Mouse (Mus musculus) ES-Bruce4 (cell line): ENCODE measurements around the gene Rpl31. TPM values are rescaled to one million over a fixed set of nuclear protein-coding genes. Genes with fewer than 3 reads are reported as not detected.

ENCODE experiments used
- H3K27ac ChIP-seq: 2 replicates; pipeline ENCODE4 v1.5.1; 2012; ENCODE audit warnings: low read length, inconsistent platforms; ENCODE audit not compliant: insufficient read depth
- H3K27me3 ChIP-seq: 2 replicates; pipeline ENCODE4 v1.6.1; 2012; ENCODE audit warnings: mild to moderate bottlenecking, low read length, inconsistent platforms; ENCODE audit not compliant: control insufficient read depth, poor library complexity, insufficient read depth, severe bottlenecking
- H3K36me3 ChIP-seq: 2 replicates; pipeline ENCODE4 v1.6.1; 2012; ENCODE audit warnings: inconsistent platforms, mild to moderate bottlenecking, low read length, moderate library complexity; ENCODE audit not compliant: control insufficient read depth, poor library complexity, insufficient read depth, severe bottlenecking
- H3K4me1 ChIP-seq: one replicate; pipeline ENCODE4 v1.8.1; 2011; ENCODE audit warnings: low read length; ENCODE audit not compliant: control insufficient read depth, insufficient read depth
- H3K4me3 ChIP-seq: 2 replicates; pipeline ENCODE4 v1.5.1; 2011; ENCODE audit warnings: low read depth, mild to moderate bottlenecking, low read length
- H3K9ac ChIP-seq: 2 replicates; pipeline ENCODE4 v1.6.1; 2012; ENCODE audit warnings: low read depth, mild to moderate bottlenecking, inconsistent platforms; ENCODE audit not compliant: poor library complexity, severe bottlenecking
- H3K9me3 ChIP-seq: replicated peaks from 2 replicates; pipeline ENCODE4 v1.6.1; 2012; ENCODE audit warnings: mild to moderate bottlenecking, low read length, inconsistent platforms; ENCODE audit not compliant: control insufficient read depth, poor library complexity, insufficient read depth, severe bottlenecking
- CTCF ChIP-seq: IDR thresholded peaks from one replicate; pipeline ENCODE4 v1.8.1; 2011; ENCODE audit warnings: low read depth, low read length
- EP300 ChIP-seq: IDR thresholded peaks from 2 replicates; pipeline ENCODE4 v1.6.1; 2011; ENCODE audit warnings: low read depth, low read length; ENCODE audit not compliant: insufficient read depth
- POLR2A ChIP-seq: IDR thresholded peaks from one replicate; pipeline ENCODE4 v1.8.1; 2011; ENCODE audit warnings: low read length; ENCODE audit not compliant: insufficient read depth
- polyA plus RNA-seq: library from polyadenylated mRNA; stranded (reverse); fragments of >200 nt; gene quantifications from 2 replicates; pipeline ENCODE4 v1.2.4, GENCODE M21; 2011; ENCODE audit warnings: low read depth; ENCODE audit not compliant: missing spikeins, insufficient read depth, insufficient read length

Rpl31 gene
- polyA plus RNA-seq, 1 experiment: 2,624 TPM

- Histone ChIP-seq H3K9ac (no peak overlapping the region), H3K27me3 (no peaks in the 10 kb centered on the region), H3K36me3 (peaks cover 13% of the 10 kb centered on the region), H3K27ac (no peak overlapping the region), H3K9me3 (no peaks in the 10 kb centered on the region), H3K4me3 (no peak overlapping the region), H3K4me1 (no peaks in the 10 kb centered on the region)
- TF ChIP-seq POLR2A: no peak
Measured at GRCm38 (mm10) chr1:39378540-39378939, 10.9 kb downstream of the Rpl31 start.

GRCm38 (mm10) chr1:39379021-39379420, 11.4 kb downstream of the Rpl31 start:
- Histone ChIP-seq H3K4me1 (no peaks in the 10 kb centered on the region), H3K9me3 (no peaks in the 10 kb centered on the region), H3K27me3 (no peaks in the 10 kb centered on the region), H3K9ac (no peak overlapping the region), H3K4me3 (no peak overlapping the region), H3K27ac (no peak overlapping the region), H3K36me3 (peaks cover 9% of the 10 kb centered on the region)
- TF ChIP-seq CTCF: no peak
- TF ChIP-seq EP300: no peak
- no peak for TF ChIP-seq POLR2A

GRCm38 (mm10) chr1:39381017-39381416, 13.4 kb downstream of the Rpl31 start:
- Histone ChIP-seq H3K27me3 (no peaks in the 10 kb centered on the region), H3K4me1 (no peaks in the 10 kb centered on the region), H3K9ac (no peak overlapping the region), H3K36me3 (peaks cover 3% of the 10 kb centered on the region; the same call in 1 of the 2 replicates), H3K4me3 (no peak overlapping the region), H3K27ac (no peak overlapping the region), H3K9me3 (no peaks in the 10 kb centered on the region)
- TF ChIP-seq CTCF: no peak
- TF ChIP-seq EP300: no peak
- no peak for TF ChIP-seq POLR2A

- Histone ChIP-seq H3K4me3 (no peak overlapping the region), H3K27me3 (no peaks in the 10 kb centered on the region), H3K4me1 (no peaks in the 10 kb centered on the region), H3K9ac (no peak overlapping the region), H3K27ac (no peak overlapping the region), H3K36me3 (no peaks in the 10 kb centered on the region), H3K9me3 (no peaks in the 10 kb centered on the region)
- no peak for TF ChIP-seq POLR2A
- TF ChIP-seq EP300: no peak
- TF ChIP-seq CTCF: no peak
Measured at GRCm38 (mm10) chr1:39384914-39385313, 17.3 kb downstream of the Rpl31 start.

- Histone ChIP-seq H3K9ac (no peak overlapping the region), H3K36me3 (no peaks in the 10 kb centered on the region), H3K27me3 (no peaks in the 10 kb centered on the region), H3K27ac (no peak overlapping the region), H3K4me3 (no peak overlapping the region), H3K4me1 (no peaks in the 10 kb centered on the region), H3K9me3 (no peaks in the 10 kb centered on the region)
- TF ChIP-seq POLR2A (no peak), CTCF (no peak), EP300 (no peak)
Measured at GRCm38 (mm10) chr1:39386456-39386855, 18.8 kb downstream of the Rpl31 start.

GRCm38 (mm10) chr1:39387497-39387896, 19.9 kb downstream of the Rpl31 start:
- no peaks in the 10 kb centered on the region for H3K36me3 ChIP-seq
- H3K4me1 ChIP-seq: no peaks in the 10 kb centered on the region
- no peaks in the 10 kb centered on the region for H3K9me3 ChIP-seq
- TF ChIP-seq CTCF (no peak), POLR2A (no peak)
- no peak overlapping the region for H3K9ac ChIP-seq
- H3K27ac ChIP-seq: no peak overlapping the region
- H3K27me3 ChIP-seq: no peaks in the 10 kb centered on the region
- no peak overlapping the region for H3K4me3 ChIP-seq
